Mouse (Mus musculus) heart, embryonic 16.5 days (tissue): Measurements from ENCODE around the gene Slc10a7. TPM values are rescaled to one million over a fixed set of nuclear protein-coding genes. Genes with fewer than 3 reads are reported as not detected.

Experiments
- ATAC-seq: fragments of 200-750 bp; cut with Nextera tagmentation; replicated peaks from 2 replicates; pipeline ENCODE4 v1.8.0; 2017; ENCODE audit warnings: moderate number of reproducible peaks; ENCODE audit not compliant: insufficient read depth, low FRiP score; ENCODE audit errors: extremely low read depth
- H3K27ac ChIP-seq: fragments of 300-500 bp; sonication (generic); 2 replicates; pipeline ENCODE4 v1.5.1; 2014; ENCODE audit warnings: mild to moderate bottlenecking, low read length, control low read depth, moderate library complexity
- H3K27me3 ChIP-seq: fragments of 300-500 bp; sonication (generic); 2 replicates; pipeline ENCODE4 v1.6.1; 2014; ENCODE audit warnings: low read length, mixed read lengths; ENCODE audit not compliant: control insufficient read depth, insufficient read depth
- H3K36me3 ChIP-seq: fragments of 300-500 bp; sonication (generic); 2 replicates; pipeline ENCODE4 v1.6.1; 2014; ENCODE audit not compliant: control insufficient read depth, insufficient read depth
- H3K4me1 ChIP-seq: fragments of 300-500 bp; sonication (generic); 2 replicates; pipeline ENCODE4 v1.6.1; 2014; ENCODE audit warnings: low read length, mixed read lengths; ENCODE audit not compliant: control insufficient read depth, insufficient read depth
- H3K4me2 ChIP-seq: fragments of 300-500 bp; sonication (generic); 2 replicates; pipeline ENCODE4 v1.6.1; 2014; ENCODE audit warnings: low read depth, mild to moderate bottlenecking, control low read depth, low read length
- H3K4me3 ChIP-seq: fragments of 300-500 bp; sonication (generic); 2 replicates; pipeline ENCODE4 v1.5.1; 2014; ENCODE audit warnings: mild to moderate bottlenecking, control low read depth, low read length
- H3K9ac ChIP-seq: fragments of 300-500 bp; sonication (generic); 2 replicates; pipeline ENCODE4 v1.6.1; 2014; ENCODE audit warnings: low read length, control low read depth
- H3K9me3 ChIP-seq: fragments of 300-500 bp; sonication (generic); replicated peaks from 2 replicates; pipeline ENCODE4 v1.6.1; 2016; ENCODE audit warnings: low read length; ENCODE audit not compliant: control insufficient read depth
- WGBS: fragments of 180-500 bp; shearing (Covaris S2); extraction: QIAGEN DNeasy Blood & Tissue Kit; methylation state at CpG from one replicate; pipeline ENCODE4 v1.1.7; 2014; 5-methylcytosine and 5-hydroxymethylcytosine counted together
- polyA plus RNA-seq: library from polyadenylated mRNA; unstranded; fragments of >200 nt; fragmentation: Nextera tagmentation; extraction: Ambion mirVana; gene quantifications from 2 replicates; pipeline ENCODE4 v1.2.1, GENCODE M21; 2015

The Slc10a7 gene
- polyA plus RNA-seq, 1 experiment from 2014 or later: 12.7 TPM

- Histone ChIP-seq H3K4me3 (no peak overlapping the region), H3K27ac (peak overlapping the region; percentile 62), H3K9ac (no peak overlapping the region), H3K36me3 (no peaks in the 10 kb centered on the region), H3K4me2 (no peak overlapping the region), H3K4me1 (peaks cover 15% of the 10 kb centered on the region), H3K9me3 (no peaks in the 10 kb centered on the region), H3K27me3 (no peaks in the 10 kb centered on the region)
- WGBS: 25% methylated on average over 3 of the region's 3 CpGs
- peak; percentile 55; the same call in 1 of the 2 replicates for ATAC-seq
Measured at GRCm38 (mm10) chr8:78584863-78585262, 75.7 kb downstream of the Slc10a7 start.

GRCm38 (mm10) chr8:78595481-78595908, 86.3 kb downstream of the Slc10a7 start:
- no peak overlapping the region for H3K4me3 ChIP-seq
- H3K9me3 ChIP-seq: no peaks in the 10 kb centered on the region
- H3K36me3 ChIP-seq: no peaks in the 10 kb centered on the region
- ATAC-seq: 0 out of 2 replicates have a peak, but pooled peaks have one; percentile 6
- no peak overlapping the region for H3K9ac ChIP-seq
- whole genome bisulfite sequencing: 37% methylated on average over 6 of the region's 6 CpGs
- no peak overlapping the region for H3K27ac ChIP-seq
- H3K4me2 ChIP-seq: no peak overlapping the region
- H3K27me3 ChIP-seq: no peaks in the 10 kb centered on the region
- H3K4me1 ChIP-seq: peaks cover 15% of the 10 kb centered on the region

- 21% methylated on average over 3 of the region's 3 CpGs for WGBS
- no peaks in the 10 kb centered on the region for H3K27me3 ChIP-seq
- no peak overlapping the region for H3K4me3 ChIP-seq
- peak; percentile 81 for ATAC-seq
- no peak overlapping the region for H3K9ac ChIP-seq
- no peaks in the 10 kb centered on the region for H3K9me3 ChIP-seq
- peaks cover 15% of the 10 kb centered on the region for H3K4me1 ChIP-seq
- H3K4me2 ChIP-seq: no peak overlapping the region
- H3K36me3 ChIP-seq: no peaks in the 10 kb centered on the region
- H3K27ac ChIP-seq: no peak overlapping the region
Measured at GRCm38 (mm10) chr8:78598237-78598636, 89.1 kb downstream of the Slc10a7 start.

- H3K4me1 ChIP-seq: peaks cover 10% of the 10 kb centered on the region
- 97% methylated on average over 5 of the region's 5 CpGs for WGBS
- H3K27ac ChIP-seq: no peak overlapping the region
- no peaks in the 10 kb centered on the region for H3K27me3 ChIP-seq
- peaks cover 9% of the 10 kb centered on the region; the same call in 1 of the 2 replicates for H3K36me3 ChIP-seq
- no peaks in the 10 kb centered on the region for H3K9me3 ChIP-seq
- H3K4me2 ChIP-seq: no peak overlapping the region
- ATAC-seq: no peak
- H3K4me3 ChIP-seq: no peak overlapping the region
- H3K9ac ChIP-seq: no peak overlapping the region
Measured at GRCm38 (mm10) chr8:78603084-78603483, 93.9 kb downstream of the Slc10a7 start.

GRCm38 (mm10) chr8:78604426-78604825, 95.3 kb downstream of the Slc10a7 start:
- H3K27ac ChIP-seq: no peak overlapping the region
- peaks cover 9% of the 10 kb centered on the region; the same call in 1 of the 2 replicates for H3K36me3 ChIP-seq
- WGBS: 93% methylated on average over 9 of the region's 9 CpGs
- no peak overlapping the region for H3K4me2 ChIP-seq
- H3K9ac ChIP-seq: no peak overlapping the region
- ATAC-seq: no peak
- H3K9me3 ChIP-seq: no peaks in the 10 kb centered on the region
- peaks cover 6% of the 10 kb centered on the region for H3K4me1 ChIP-seq
- no peaks in the 10 kb centered on the region for H3K27me3 ChIP-seq
- H3K4me3 ChIP-seq: no peak overlapping the region

- Histone ChIP-seq H3K4me2 (no peak overlapping the region), H3K4me3 (no peak overlapping the region), H3K4me1 (no peaks in the 10 kb centered on the region), H3K27ac (no peak overlapping the region), H3K36me3 (peaks cover 9% of the 10 kb centered on the region; the same call in 1 of the 2 replicates), H3K9me3 (no peaks in the 10 kb centered on the region), H3K27me3 (no peaks in the 10 kb centered on the region), H3K9ac (no peak overlapping the region)
- no peak for ATAC-seq
- WGBS: 61% methylated on average over 10 of the region's 10 CpGs
Measured at GRCm38 (mm10) chr8:78609301-78609700, 100.2 kb downstream of the Slc10a7 start.

GRCm38 (mm10) chr8:78611019-78611418, 101.9 kb downstream of the Slc10a7 start:
- 83% methylated on average over 6 of the region's 6 CpGs for WGBS

GRCm38 (mm10) chr8:78622362-78622761, 113.2 kb downstream of the Slc10a7 start:
- ATAC-seq: no peak
- H3K27ac ChIP-seq: no peak overlapping the region; the same call in 1 of the 2 replicates
- 66% methylated on average over 4 of the region's 4 CpGs for WGBS
- H3K27me3 ChIP-seq: no peaks in the 10 kb centered on the region
- H3K9me3 ChIP-seq: no peaks in the 10 kb centered on the region
- no peak overlapping the region for H3K4me2 ChIP-seq
- no peaks in the 10 kb centered on the region for H3K36me3 ChIP-seq
- H3K9ac ChIP-seq: no peak overlapping the region
- H3K4me3 ChIP-seq: no peak overlapping the region
- peaks cover 10% of the 10 kb centered on the region; the same call in 1 of the 2 replicates for H3K4me1 ChIP-seq

More at GRCm38 (mm10) chr8:78611019-78611418, 101.9 kb downstream of the Slc10a7 start:
- Histone ChIP-seq H3K9me3 (no peaks in the 10 kb centered on the region), H3K4me3 (no peak overlapping the region), H3K27me3 (no peaks in the 10 kb centered on the region), H3K36me3 (peaks cover 5% of the 10 kb centered on the region; the same call in 1 of the 2 replicates), H3K4me2 (no peak overlapping the region), H3K9ac (no peak overlapping the region), H3K27ac (no peak overlapping the region), H3K4me1 (no peaks in the 10 kb centered on the region)
- ATAC-seq: no peak

GRCm38 (mm10) chr8:78623972-78624371, 114.8 kb downstream of the Slc10a7 start:
- no peaks in the 10 kb centered on the region for H3K9me3 ChIP-seq
- no peak overlapping the region for H3K4me3 ChIP-seq
- peaks cover 10% of the 10 kb centered on the region; the same call in 1 of the 2 replicates for H3K4me1 ChIP-seq
- 61% methylated on average over 5 of the region's 5 CpGs for WGBS
- ATAC-seq: no peak
- no peak overlapping the region for H3K27ac ChIP-seq
- H3K9ac ChIP-seq: no peak overlapping the region
- H3K27me3 ChIP-seq: no peaks in the 10 kb centered on the region
- no peaks in the 10 kb centered on the region for H3K36me3 ChIP-seq
- H3K4me2 ChIP-seq: no peak overlapping the region
